Mouse (Mus musculus) megakaryocyte, embryonic 14.5 days (primary cell): ENCODE data around the gene Rfx8.

Experiments
- FLI1 ChIP-seq: IDR thresholded peaks from 2 replicates; pipeline ENCODE4 v1.6.1; 2012; ENCODE audit warnings: low read length, inconsistent platforms, mixed read lengths
- GATA1 ChIP-seq: IDR thresholded peaks from 3 replicates; pipeline ENCODE4 v1.6.1; 2012; ENCODE audit warnings: mixed read lengths, low read length, inconsistent platforms, borderline replicate concordance

DNA sequence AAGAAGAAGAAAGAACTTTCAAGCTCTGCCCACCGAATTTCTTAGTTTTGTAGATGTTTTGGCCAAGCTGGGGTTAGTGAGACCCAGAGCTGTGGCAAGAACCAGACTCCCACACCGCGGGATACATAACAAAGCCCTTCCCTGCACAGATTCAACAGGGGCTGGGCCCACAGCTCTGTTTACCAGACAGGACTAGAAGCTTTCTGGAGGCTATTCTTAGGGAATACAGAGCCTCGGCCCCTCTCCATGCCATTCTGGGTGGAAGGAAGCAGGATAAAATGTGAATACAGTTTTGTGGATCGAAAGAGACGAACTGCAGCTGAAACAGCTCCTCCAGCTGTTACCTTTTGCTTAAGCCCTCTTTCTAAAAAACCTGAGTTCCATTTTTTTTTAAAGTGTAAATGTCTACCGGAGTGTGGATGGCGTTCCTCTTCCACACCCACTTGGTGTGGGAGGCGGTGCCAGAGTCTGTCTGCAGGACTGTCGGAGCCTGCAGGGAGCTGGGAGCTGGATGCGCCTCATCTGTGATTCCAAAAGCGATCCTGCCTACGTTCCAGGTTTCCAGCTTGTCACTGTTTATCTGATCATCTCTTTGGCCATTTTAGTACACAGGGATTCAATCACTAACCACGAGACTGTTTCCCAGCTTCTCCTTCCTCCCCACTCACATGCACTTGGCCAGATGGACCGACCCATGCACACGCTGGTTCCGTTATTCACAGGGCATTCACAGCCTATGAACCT, 70.9 kb downstream of the Rfx8 start:
- TF ChIP-seq GATA1 (no peak), FLI1 (no peak)
